Mouse (Mus musculus) limb, embryonic 11.5 days (tissue): ENCODE measurements at regions not wholly inside any gene's neighbourhood (a gene's known extent, or its start where the extent isn't known, plus 50 kb on each side); places are given as distances from the start of the nearest gene placed in this dataset.

Experiments used
- ATAC-seq: fragments of 200-750 bp; cut with Nextera tagmentation; 2 replicates; pipeline ENCODE4 v1.8.0; 2017; ENCODE audit warnings: low read depth; ENCODE audit not compliant: insufficient number of reproducible peaks, low FRiP score, low TSS enrichment
- DNase-seq: peaks from one replicate; pipeline ENCODE4 v3.0.0-alpha.2; 2015; ENCODE audit warnings: low spot score
- H3K27ac ChIP-seq: fragments of 300-500 bp; sonication (generic); replicated peaks from 2 replicates; pipeline ENCODE4 v1.5.1; 2014; ENCODE audit warnings: low read depth, mild to moderate bottlenecking, low read length
- H3K27me3 ChIP-seq: fragments of 300-500 bp; sonication (generic); 2 replicates; pipeline ENCODE4 v1.6.1; 2014; ENCODE audit warnings: mild to moderate bottlenecking, low read length, mixed read lengths; ENCODE audit not compliant: control insufficient read depth, insufficient read depth
- H3K36me3 ChIP-seq: fragments of 300-500 bp; sonication (generic); 2 replicates; pipeline ENCODE4 v1.6.1; 2014; ENCODE audit warnings: mild to moderate bottlenecking, low read length, moderate library complexity, mixed read lengths; ENCODE audit not compliant: control insufficient read depth, insufficient read depth
- H3K4me1 ChIP-seq: fragments of 300-500 bp; sonication (generic); 2 replicates; pipeline ENCODE4 v1.6.1; 2014; ENCODE audit warnings: low read length, mixed read lengths; ENCODE audit not compliant: control insufficient read depth, insufficient read depth
- H3K4me2 ChIP-seq: fragments of 300-500 bp; sonication (generic); 2 replicates; pipeline ENCODE4 v1.6.1; 2014; ENCODE audit warnings: low read depth, mild to moderate bottlenecking, moderate library complexity; ENCODE audit not compliant: severe bottlenecking
- H3K4me3 ChIP-seq: fragments of 300-500 bp; sonication (generic); 2 replicates; pipeline ENCODE4 v1.5.1; 2014; ENCODE audit warnings: low read depth, low read length
- H3K9ac ChIP-seq: fragments of 300-500 bp; sonication (generic); 2 replicates; pipeline ENCODE4 v1.6.1; 2014; ENCODE audit warnings: mild to moderate bottlenecking, low read length
- H3K9me3 ChIP-seq: fragments of 300-500 bp; sonication (generic); 2 replicates; pipeline ENCODE4 v1.6.1; 2016; ENCODE audit warnings: low read length; ENCODE audit not compliant: control insufficient read depth
- WGBS: fragments of 180-500 bp; shearing (Covaris S2); extraction: QIAGEN DNeasy Blood & Tissue Kit; methylation state at CpG from one replicate; pipeline ENCODE4 v1.1.7; 2014; 5-methylcytosine and 5-hydroxymethylcytosine counted together

DNA sequence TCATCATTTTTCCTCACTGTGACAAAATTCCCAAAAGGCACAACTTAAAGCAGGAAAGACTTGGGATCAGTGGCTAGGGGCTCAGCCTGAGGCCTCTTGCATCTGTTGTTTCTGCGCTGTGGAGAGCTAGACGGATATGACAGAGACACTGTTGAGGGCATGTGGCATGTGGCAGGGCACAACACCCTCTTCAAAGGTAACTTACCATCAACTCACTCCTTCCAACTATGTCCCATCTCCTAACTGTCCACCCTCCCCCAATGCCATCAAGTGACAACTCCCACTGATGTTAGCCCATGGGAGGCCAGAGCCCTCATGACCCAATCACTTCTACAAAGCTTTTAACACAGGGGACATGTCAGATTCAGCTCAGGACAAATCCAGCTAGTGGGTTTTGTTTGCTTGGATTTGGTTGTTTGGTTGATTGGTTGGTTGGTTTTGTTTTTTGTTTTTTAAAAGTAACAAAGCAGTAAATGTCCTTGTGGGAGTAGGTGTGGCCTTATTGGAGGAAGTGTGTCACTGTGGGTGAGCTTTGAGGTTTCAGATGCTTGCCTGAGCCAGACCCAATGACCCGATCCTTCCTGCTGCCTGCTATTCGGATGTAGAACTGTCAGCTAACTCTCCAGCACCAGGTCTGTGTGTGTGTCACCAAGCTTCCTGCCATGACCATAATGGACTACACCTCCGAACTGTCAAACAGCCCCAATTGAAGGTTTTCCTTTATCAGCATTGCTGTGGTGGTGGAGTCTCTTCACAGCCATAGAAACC, 53.2 kb upstream of the Lef1 start:
- 75% methylated on average over 5 of the region's 5 CpGs for WGBS
- no peak overlapping the region for H3K4me3 ChIP-seq
- H3K36me3 ChIP-seq, result no peaks in the 10 kb centered on the region
- no peak overlapping the region for H3K4me2 ChIP-seq
- H3K9ac ChIP-seq, result no peak overlapping the region
- H3K27me3 ChIP-seq, result no peaks in the 10 kb centered on the region
- no peak for ATAC-seq
- H3K9me3 ChIP-seq, result no peaks in the 10 kb centered on the region
- H3K27ac ChIP-seq, result no peak overlapping the region
- no peaks in the 10 kb centered on the region for H3K4me1 ChIP-seq
- DNase-seq, result no peak

- no peak overlapping the region for H3K9ac ChIP-seq
- WGBS, result 82% methylated on average over 13 of the region's 13 CpGs
- no peak overlapping the region for H3K4me3 ChIP-seq
- no peaks in the 10 kb centered on the region for H3K27me3 ChIP-seq
- H3K27ac ChIP-seq, result no peak overlapping the region
- ATAC-seq (no peak), DNase-seq (no peak)
- no peaks in the 10 kb centered on the region for H3K4me1 ChIP-seq
- H3K36me3 ChIP-seq, result no peaks in the 10 kb centered on the region
- H3K9me3 ChIP-seq, result no peaks in the 10 kb centered on the region
- H3K4me2 ChIP-seq, result no peak overlapping the region
These were observed 55.9 kb upstream of the Lef1 start for GRCm38 (mm10) chr3:131054241-131054972.

- ATAC-seq, result no peak
- no peak overlapping the region for H3K4me3 ChIP-seq
- no peak overlapping the region for H3K27ac ChIP-seq
- H3K4me1 ChIP-seq, result no peaks in the 10 kb centered on the region
- H3K36me3 ChIP-seq, result no peaks in the 10 kb centered on the region
- WGBS, result 77% methylated on average over 3 of the region's 3 CpGs
- H3K27me3 ChIP-seq, result no peaks in the 10 kb centered on the region
- DNase-seq, result no peak
- no peaks in the 10 kb centered on the region for H3K9me3 ChIP-seq
- no peak overlapping the region for H3K4me2 ChIP-seq
- no peak overlapping the region for H3K9ac ChIP-seq
These were observed 62.6 kb upstream of the Lef1 start for GRCm38 (mm10) chr3:131047716-131048115.

- Histone ChIP-seq H3K9me3 (no peaks in the 10 kb centered on the region), H3K4me1 (no peaks in the 10 kb centered on the region), H3K36me3 (no peaks in the 10 kb centered on the region), H3K4me2 (no peak overlapping the region), H3K27ac (no peak overlapping the region), H3K9ac (no peak overlapping the region), H3K4me3 (no peak overlapping the region), H3K27me3 (no peaks in the 10 kb centered on the region)
- WGBS, result 89% methylated on average over 5 of the region's 5 CpGs
- DNase-seq (no peak), ATAC-seq (no peak)
These were observed 63.9 kb upstream of the Lef1 start for GRCm38 (mm10) chr3:131046412-131046811.

DNA sequence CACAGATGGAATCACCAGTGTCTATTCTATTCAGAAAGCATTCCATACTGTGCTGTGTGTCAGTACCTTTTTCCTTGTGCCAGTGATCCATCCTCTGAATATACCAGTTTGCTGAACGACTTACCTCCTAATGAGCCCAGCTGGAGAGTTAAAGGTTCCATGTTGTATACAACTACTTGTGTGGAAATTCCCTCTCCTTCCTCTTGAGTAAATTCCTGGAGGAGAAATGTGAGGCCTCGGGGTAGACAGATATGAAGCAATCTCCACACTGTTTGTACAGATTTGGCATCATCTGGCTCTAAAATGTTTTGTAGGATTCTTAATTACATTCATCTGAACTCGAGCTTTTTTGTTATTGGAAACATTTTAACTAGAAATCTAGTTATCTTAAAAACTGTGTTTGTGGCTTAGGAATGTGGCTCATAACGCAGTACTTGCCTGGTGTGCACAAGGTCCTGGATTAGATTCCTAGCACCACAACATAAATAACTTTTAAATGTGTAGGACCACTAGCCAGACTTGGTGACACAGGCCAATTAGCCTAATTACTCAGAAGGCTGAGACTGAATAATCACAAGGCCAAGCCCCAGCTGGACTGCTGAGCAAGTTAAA, 70.0 kb upstream of the Lef1 start:
- DNase-seq, result no peak
- Histone ChIP-seq H3K4me1 (no peaks in the 10 kb centered on the region), H3K36me3 (no peaks in the 10 kb centered on the region), H3K27ac (no peak overlapping the region), H3K27me3 (no peaks in the 10 kb centered on the region), H3K4me3 (no peak overlapping the region), H3K9me3 (no peaks in the 10 kb centered on the region), H3K4me2 (no peak overlapping the region), H3K9ac (no peak overlapping the region)
- no peak for ATAC-seq
- 39% methylated on average over 4 of the region's 4 CpGs for WGBS

- H3K9ac ChIP-seq, result no peak overlapping the region
- no peak overlapping the region for H3K4me3 ChIP-seq
- H3K36me3 ChIP-seq, result no peaks in the 10 kb centered on the region
- ATAC-seq (no peak), DNase-seq (no peak)
- WGBS, result 89% methylated on average over 5 of the region's 5 CpGs
- no peak overlapping the region for H3K4me2 ChIP-seq
- H3K27me3 ChIP-seq, result no peaks in the 10 kb centered on the region
- H3K27ac ChIP-seq, result no peak overlapping the region
- no peaks in the 10 kb centered on the region for H3K4me1 ChIP-seq
- H3K9me3 ChIP-seq, result no peaks in the 10 kb centered on the region
These were observed 73.2 kb upstream of the Lef1 start for GRCm38 (mm10) chr3:131037095-131037494.

- H3K27ac ChIP-seq, result no peak overlapping the region
- no peak overlapping the region for H3K9ac ChIP-seq
- WGBS, result 61% methylated on average over 5 of the region's 5 CpGs
- ATAC-seq (no peak), DNase-seq (no peak)
- no peaks in the 10 kb centered on the region for H3K36me3 ChIP-seq
- no peaks in the 10 kb centered on the region for H3K27me3 ChIP-seq
- H3K4me2 ChIP-seq, result no peak overlapping the region
- H3K4me1 ChIP-seq, result 0 out of 2 replicates have a peak, but pooled peaks cover 4% of the 10 kb centered on the region
- H3K9me3 ChIP-seq, result no peaks in the 10 kb centered on the region
- H3K4me3 ChIP-seq, result no peak overlapping the region
These were observed 75.5 kb upstream of the Lef1 start for GRCm38 (mm10) chr3:131034774-131035173.

DNA sequence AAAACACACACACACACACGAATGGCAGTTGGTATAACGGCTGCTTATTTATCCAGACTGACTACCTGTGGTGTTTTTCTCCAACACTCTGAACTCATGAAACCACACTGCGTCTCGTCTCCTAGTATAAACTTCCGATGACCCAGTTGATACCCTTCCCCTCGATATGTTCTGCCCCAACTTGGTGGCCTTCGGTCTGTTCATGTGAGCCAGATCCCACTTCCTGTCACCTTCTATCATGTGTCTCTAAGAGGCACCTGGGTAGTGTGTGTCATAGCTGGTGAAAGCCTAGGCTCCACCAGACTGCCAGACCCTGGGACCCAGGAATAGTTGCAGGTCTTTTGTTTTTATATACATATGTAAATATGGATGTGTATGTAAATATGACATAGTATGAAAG, 83.9 kb upstream of the Lef1 start:
- Histone ChIP-seq H3K4me1 (no peaks in the 10 kb centered on the region), H3K9ac (no peak overlapping the region), H3K27me3 (no peaks in the 10 kb centered on the region), H3K4me2 (no peak overlapping the region), H3K4me3 (no peak overlapping the region), H3K27ac (no peak overlapping the region), H3K36me3 (no peaks in the 10 kb centered on the region), H3K9me3 (no peaks in the 10 kb centered on the region)
- DNase-seq, result no peak
- 91% methylated on average over 7 of the region's 7 CpGs for WGBS
- no peak for ATAC-seq
